Mouse (Mus musculus): ENCODE data around the gene Ifrd2.

- TF ChIP-seq MAFK (IDR thresholded peaks at IDR 0.05; ENCODE audit: insufficient read depth, low read depth, low read length) (no peak), ZC3H11A (IDR thresholded peaks at IDR 0.05; ENCODE audit: borderline replicate concordance, low read depth, low read length) (no peak), HCFC1 (IDR thresholded peaks at IDR 0.05; ENCODE audit: borderline replicate concordance, insufficient read depth, low read length) (no peak), ZNF384 (IDR thresholded peaks at IDR 0.05; ENCODE audit: low read depth, low read length) (no peak)
These were observed 30.7 kb downstream of the Ifrd2 start for GRCm38 (mm10) chr9:107618098-107618497.

Data from ES-E14 (cell line).